Mouse (Mus musculus) testis, adult 2 months (tissue): Measurements from ENCODE around the gene H2-DMa.

Experiments used
- CTCF ChIP-seq: fragments of 200-500 bp; IDR thresholded peaks from 2 replicates; pipeline ENCODE4 v1.5.1; 2012; ENCODE audit warnings: low read depth, mild to moderate bottlenecking, inconsistent platforms, low read length, moderate library complexity; ENCODE audit not compliant: control insufficient read depth, insufficient read depth, insufficient replicate concordance
- POLR2A ChIP-seq: fragments of 200-500 bp; IDR thresholded peaks from 2 replicates; pipeline ENCODE4 v1.6.1; 2012; ENCODE audit warnings: low read depth, mild to moderate bottlenecking, inconsistent platforms, low read length, moderate library complexity; ENCODE audit not compliant: control insufficient read depth

DNA sequence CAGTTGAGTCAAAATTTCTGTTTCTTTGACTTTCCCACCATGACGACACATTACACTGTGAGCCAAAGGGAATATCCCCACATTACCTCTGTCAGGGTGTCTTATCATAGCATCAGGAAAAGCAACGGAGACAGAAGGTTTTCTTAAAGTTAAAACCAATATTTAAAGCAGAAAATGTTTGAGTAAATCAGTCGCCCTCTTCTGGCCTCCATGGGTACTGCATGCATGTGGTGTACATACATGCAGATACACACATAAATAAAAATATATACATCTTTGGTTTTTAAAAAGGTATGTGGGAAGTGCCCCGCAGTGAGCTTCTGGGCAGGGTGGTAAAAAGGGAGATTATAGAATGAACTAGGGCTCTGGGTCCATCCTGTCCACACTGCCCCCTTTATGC, 57.8 kb downstream of the H2-DMa start:
- TF ChIP-seq CTCF, result no peak
- TF ChIP-seq POLR2A, result no peak
